Mouse (Mus musculus) B cell, adult 2 months (primary cell): ENCODE results near the gene Ssbp2.

Experiments used
- DNase-seq, 2 experiments: peaks; one replicate each; pipeline ENCODE4 v3.0.0; 2022

Ssbp2 gene

GRCm38 (mm10) chr13:91636814-91637213 lies 176.7 kb downstream of the Ssbp2 start:
- peak; percentile 82 to 85 for DNase-seq

GRCm38 (mm10) chr13:91638836-91639235 lies 178.8 kb downstream of the Ssbp2 start:
- no peak for DNase-seq

DNA sequence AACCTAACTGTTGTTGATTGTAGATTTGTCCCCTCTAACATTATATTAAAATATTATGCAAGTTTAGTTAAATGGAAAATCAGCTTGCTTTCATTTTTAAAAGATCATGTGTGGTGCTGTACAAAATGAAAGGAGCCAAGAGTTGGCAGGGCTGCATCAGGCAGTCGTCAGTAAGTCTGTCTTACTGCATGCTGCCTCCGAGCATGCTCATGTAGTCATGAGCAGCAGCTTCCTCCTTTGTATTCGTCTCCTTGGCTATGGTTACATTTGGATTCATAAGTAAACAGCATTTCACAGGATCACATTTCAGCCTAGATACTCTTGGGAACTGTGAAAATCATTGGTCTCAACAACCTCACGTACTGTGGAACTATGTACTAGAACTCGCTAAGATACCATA lies 180.1 kb downstream of the Ssbp2 start:
- no peak for DNase-seq

DNA sequence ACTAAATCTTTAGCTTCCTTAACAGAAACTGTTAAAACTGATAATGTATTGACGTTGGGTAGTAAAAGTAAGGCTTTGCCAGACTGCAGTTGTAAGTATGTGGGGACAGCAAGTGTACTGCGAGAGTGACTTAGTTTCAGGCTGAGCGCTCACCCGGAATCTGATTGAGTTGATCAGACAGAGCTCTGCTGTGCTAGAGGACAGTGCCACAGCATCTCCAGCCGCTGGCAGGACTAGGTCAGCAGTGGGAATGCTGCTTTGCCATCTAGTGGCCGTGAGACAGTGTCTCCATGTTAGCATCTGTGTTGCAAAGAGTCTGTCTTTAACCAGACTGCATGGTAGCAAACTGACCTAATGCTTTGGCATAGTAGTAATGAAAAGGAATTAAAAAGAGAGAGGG lies 188.2 kb downstream of the Ssbp2 start:
- DNase-seq: no peak

GRCm38 (mm10) chr13:91649926-91650325 lies 189.8 kb downstream of the Ssbp2 start:
- DNase-seq: no peak

- no peak for DNase-seq
Measured at GRCm38 (mm10) chr13:91661068-91661795, 201.1 kb downstream of the Ssbp2 start.

GRCm38 (mm10) chr13:91662751-91663150 lies 202.7 kb downstream of the Ssbp2 start:
- DNase-seq: no peak

GRCm38 (mm10) chr13:91673241-91673640 lies 213.2 kb downstream of the Ssbp2 start:
- no peak for DNase-seq

- DNase-seq: no peak
Measured at GRCm38 (mm10) chr13:91680764-91681437, 220.8 kb downstream of the Ssbp2 start.

DNA sequence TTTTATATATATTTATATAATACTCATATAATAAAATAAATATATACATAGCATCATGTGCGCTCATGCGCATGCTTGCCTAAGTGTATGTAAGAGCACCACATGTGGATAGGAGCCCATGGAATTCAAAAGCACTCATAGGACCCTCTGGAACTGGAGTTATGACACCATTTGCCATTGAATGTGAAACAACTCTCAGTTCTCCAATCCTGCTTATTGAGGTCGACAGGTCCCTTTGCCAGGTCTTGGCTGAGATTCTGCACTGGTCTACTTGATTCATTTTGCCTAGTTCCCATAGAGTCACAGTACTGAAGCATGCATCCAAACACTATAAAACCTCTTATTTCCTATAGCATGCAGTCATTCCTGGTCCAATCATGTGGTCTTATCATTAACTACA lies 221.4 kb downstream of the Ssbp2 start:
- DNase-seq: no peak

- DNase-seq: no peak
Measured at GRCm38 (mm10) chr13:91690118-91690517, 230.0 kb downstream of the Ssbp2 start.

DNA sequence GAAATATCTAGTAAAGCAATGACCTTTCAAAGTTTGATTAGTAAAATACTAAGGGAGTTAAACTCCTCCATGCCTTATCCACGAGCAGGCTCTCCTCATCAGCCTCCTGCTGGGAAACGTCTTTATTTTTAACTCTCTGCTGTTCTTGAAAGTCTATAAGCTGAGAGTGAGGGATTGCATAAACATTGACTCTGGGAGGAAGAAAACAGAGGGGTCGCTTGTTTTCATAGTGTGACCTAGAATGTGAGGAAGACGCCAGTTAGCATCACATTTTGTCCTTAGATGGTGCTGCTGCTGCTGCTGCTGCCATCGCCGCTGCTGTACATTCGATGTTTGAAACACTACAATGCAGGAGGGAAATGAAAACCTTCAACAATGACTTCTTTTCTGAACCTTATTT lies 233.5 kb downstream of the Ssbp2 start:
- no peak for DNase-seq

DNA sequence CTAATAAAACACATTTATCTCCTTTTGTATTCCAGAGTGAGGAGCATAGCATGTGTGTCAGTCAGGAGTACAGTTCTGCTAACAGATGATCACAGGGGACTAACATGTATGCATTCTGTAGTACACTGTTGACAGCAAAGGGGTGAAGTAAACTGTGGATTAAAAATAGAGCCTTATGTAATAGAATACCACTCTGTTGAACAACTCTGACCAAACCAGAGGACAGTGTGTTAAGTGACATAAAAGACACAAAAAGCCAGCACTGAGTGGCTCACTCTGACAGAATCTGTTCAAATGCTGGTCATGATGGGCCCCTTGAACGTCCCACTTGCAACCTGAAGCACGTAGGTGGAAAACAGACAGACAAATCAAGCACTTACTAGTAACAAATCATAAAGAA lies 235.3 kb downstream of the Ssbp2 start:
- DNase-seq: no peak

DNA sequence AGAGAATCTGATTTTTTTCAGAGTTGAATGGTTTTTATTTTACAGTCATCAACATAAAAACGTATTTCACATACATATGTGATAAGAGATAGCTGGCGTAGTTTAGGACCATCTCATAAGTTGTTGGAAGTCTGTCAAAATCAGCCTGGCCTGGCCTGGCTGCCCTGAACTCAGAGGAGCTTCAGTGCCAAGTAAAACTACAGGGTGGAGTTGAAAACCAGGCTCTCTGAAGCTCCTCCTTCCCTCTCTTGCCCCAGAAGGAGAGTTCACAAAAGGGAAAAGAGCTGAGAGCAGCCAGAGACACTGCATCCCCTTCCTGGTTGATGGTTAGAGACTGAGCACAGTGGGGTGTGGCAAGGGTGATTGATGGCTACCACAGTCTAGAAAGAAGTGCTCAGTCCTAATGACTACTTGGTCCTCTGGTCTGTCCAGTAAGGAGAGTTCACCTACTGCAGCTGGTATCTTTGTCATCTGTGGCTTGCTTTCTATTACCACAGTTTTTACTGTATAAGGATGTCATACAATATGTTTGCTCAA lies 236.1 kb downstream of the Ssbp2 start:
- DNase-seq: no peak

- peak; percentile 45 to 50 for DNase-seq
Measured at GRCm38 (mm10) chr13:91697011-91697410, 236.9 kb downstream of the Ssbp2 start.

DNA sequence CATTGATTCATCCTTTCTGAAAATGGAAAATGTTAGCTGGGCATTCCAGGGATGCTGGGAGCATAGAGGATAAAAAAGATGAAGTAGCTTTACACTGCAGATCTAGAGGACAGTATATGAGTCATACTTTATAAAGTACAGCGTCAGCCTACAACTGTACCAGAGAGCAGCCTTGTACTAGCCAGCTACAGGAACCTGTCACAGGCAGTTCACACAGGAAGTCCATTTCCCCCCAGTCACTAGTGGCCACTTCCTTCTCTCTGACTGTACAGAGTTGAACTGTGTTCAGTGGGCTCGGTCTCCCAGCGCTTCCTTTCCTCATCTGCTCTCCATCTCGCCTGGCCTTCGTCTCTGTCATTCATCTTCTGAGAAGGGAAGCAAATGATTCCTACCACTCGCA lies 242.3 kb downstream of the Ssbp2 start:
- peak; percentile 42 to 44 for DNase-seq

- DNase-seq: no peak
Measured at GRCm38 (mm10) chr13:91719487-91719886, 259.4 kb downstream of the Ssbp2 start.

- DNase-seq: no peak
Measured at GRCm38 (mm10) chr13:91723108-91723735, 263.1 kb downstream of the Ssbp2 start.

DNA sequence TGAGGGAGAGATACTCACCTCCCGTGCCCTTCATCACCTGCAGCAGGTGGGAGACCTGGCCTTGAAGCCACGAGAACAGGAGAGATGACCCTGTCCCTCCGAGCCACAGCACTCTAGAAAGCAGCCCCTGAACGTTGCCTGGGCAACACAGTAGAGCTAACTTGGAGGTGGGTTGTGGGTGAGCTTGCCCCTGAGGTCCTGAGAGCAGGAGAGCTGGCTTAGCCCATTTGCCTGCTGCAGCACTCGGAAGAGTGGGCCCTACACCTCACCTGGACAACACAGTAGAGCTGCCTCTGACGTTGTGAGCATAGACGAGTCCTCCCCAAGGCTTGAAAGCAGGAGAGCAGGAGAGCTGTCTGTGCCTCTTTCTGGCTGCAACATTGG lies 263.6 kb downstream of the Ssbp2 start:
- no peak for DNase-seq

DNA sequence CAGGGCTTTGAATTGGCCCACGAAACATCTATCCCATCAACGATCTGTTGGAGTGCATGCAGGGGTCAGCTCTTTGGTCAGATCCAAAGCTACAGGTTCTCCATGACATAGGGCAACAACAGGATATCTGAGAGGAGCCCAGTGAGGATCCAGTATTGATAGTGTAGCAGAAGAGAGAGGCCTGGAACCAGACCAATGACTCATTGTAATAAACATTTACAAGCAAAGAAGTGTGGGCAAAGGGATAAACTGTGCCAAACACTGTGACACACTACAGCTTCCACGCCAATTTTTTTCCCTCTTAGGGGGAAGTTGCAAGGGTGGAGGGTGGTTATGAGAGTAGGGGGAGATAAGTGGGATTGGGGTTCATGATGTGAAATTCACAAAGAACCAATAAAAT lies 264.1 kb downstream of the Ssbp2 start:
- no peak for DNase-seq

- no peak for DNase-seq
Measured at GRCm38 (mm10) chr13:91725130-91725529, 265.0 kb downstream of the Ssbp2 start.

GRCm38 (mm10) chr13:91727899-91728298 lies 267.8 kb downstream of the Ssbp2 start:
- no peak for DNase-seq

- DNase-seq: no peak
Measured at GRCm38 (mm10) chr13:91737191-91737590, 277.1 kb downstream of the Ssbp2 start.

- no peak for DNase-seq
Measured at GRCm38 (mm10) chr13:91740851-91741250, 280.8 kb downstream of the Ssbp2 start.
